Mouse (Mus musculus) hindbrain, embryonic 11.5 days (tissue): Measurements from ENCODE around the gene Slc24a1. TPM values are rescaled to one million over a fixed set of nuclear protein-coding genes. Genes with fewer than 3 reads are reported as not detected.

Experiments
- ATAC-seq: fragments of 200-750 bp; cut with Nextera tagmentation; 2 replicates; pipeline ENCODE4 v1.8.0; 2017; ENCODE audit warnings: mild to moderate bottlenecking, moderate TSS enrichment, moderate library complexity; ENCODE audit not compliant: low FRiP score
- DNase-seq: peaks from one replicate; pipeline ENCODE4 v3.0.0-alpha.2; 2015; ENCODE audit warnings: low spot score
- H3K27ac ChIP-seq: fragments of 300-500 bp; sonication (generic); 2 replicates; pipeline ENCODE4 v1.5.1; 2014; ENCODE audit warnings: mild to moderate bottlenecking, low read depth, low read length
- H3K27me3 ChIP-seq: fragments of 300-500 bp; sonication (generic); 2 replicates; pipeline ENCODE4 v1.6.1; 2014; ENCODE audit warnings: mild to moderate bottlenecking, low read length, moderate library complexity, mixed read lengths; ENCODE audit not compliant: control insufficient read depth, insufficient read depth
- H3K36me3 ChIP-seq: fragments of 300-500 bp; sonication (generic); 2 replicates; pipeline ENCODE4 v1.6.1; 2014; ENCODE audit warnings: mild to moderate bottlenecking, low read length, moderate library complexity, mixed read lengths; ENCODE audit not compliant: control insufficient read depth, insufficient read depth
- H3K4me1 ChIP-seq: fragments of 300-500 bp; sonication (generic); replicated peaks from 2 replicates; pipeline ENCODE4 v1.6.1; 2014; ENCODE audit warnings: low read length, mixed read lengths; ENCODE audit not compliant: control insufficient read depth, insufficient read depth
- H3K4me2 ChIP-seq: fragments of 300-500 bp; sonication (generic); replicated peaks from 2 replicates; pipeline ENCODE4 v1.6.1; 2014; ENCODE audit warnings: mild to moderate bottlenecking, low read depth, low read length
- H3K4me3 ChIP-seq: fragments of 300-500 bp; sonication (generic); 2 replicates; pipeline ENCODE4 v1.5.1; 2014; ENCODE audit warnings: low read depth, low read length
- H3K9ac ChIP-seq: fragments of 300-500 bp; sonication (generic); 2 replicates; pipeline ENCODE4 v1.6.1; 2014; ENCODE audit warnings: low read depth, low read length
- H3K9me3 ChIP-seq: fragments of 300-500 bp; sonication (generic); 2 replicates; pipeline ENCODE4 v1.6.1; 2016; ENCODE audit warnings: low read length; ENCODE audit not compliant: control insufficient read depth
- WGBS: fragments of 180-500 bp; shearing (Covaris S2); extraction: QIAGEN DNeasy Blood & Tissue Kit; methylation state at CpG from one replicate; pipeline ENCODE4 v1.1.7; 2014; 5-methylcytosine and 5-hydroxymethylcytosine counted together
- polyA plus RNA-seq: library from polyadenylated mRNA; unstranded; fragments of >200 nt; fragmentation: Nextera tagmentation; extraction: Ambion mirVana; gene quantifications from 2 replicates; pipeline ENCODE4 v1.2.1, GENCODE M21; 2014

The Slc24a1 gene
- polyA plus RNA-seq, 1 experiment from 2014 or later: 0.11 TPM

DNA sequence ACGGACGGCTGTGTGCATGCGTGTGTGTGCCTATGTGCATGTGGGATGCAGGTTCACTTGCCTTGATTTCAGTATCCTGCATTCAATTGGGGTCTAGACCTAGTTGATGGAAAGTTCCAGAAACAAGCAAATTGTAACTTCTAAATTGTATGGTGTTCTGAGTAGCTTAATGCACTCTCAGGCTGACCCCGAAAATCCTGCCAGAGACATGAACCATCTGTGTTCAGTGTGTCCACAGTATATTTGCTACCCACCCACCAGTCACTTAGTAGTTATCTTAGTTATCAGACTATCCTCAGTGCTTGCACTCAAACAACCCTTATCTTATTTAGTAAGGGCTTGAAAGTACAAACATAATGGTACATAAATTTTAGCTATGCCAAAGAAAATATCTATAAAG, 9.8 kb downstream of the Slc24a1 start:
- ATAC-seq: no peak
- Histone ChIP-seq H3K4me3 (no peak overlapping the region), H3K4me2 (no peak overlapping the region), H3K36me3 (no peaks in the 10 kb centered on the region), H3K27ac (no peak overlapping the region), H3K9me3 (no peaks in the 10 kb centered on the region), H3K27me3 (no peaks in the 10 kb centered on the region), H3K4me1 (no peaks in the 10 kb centered on the region), H3K9ac (no peak overlapping the region)
- no peak for DNase-seq
- WGBS: 92% methylated on average over 4 of the region's 4 CpGs

DNA sequence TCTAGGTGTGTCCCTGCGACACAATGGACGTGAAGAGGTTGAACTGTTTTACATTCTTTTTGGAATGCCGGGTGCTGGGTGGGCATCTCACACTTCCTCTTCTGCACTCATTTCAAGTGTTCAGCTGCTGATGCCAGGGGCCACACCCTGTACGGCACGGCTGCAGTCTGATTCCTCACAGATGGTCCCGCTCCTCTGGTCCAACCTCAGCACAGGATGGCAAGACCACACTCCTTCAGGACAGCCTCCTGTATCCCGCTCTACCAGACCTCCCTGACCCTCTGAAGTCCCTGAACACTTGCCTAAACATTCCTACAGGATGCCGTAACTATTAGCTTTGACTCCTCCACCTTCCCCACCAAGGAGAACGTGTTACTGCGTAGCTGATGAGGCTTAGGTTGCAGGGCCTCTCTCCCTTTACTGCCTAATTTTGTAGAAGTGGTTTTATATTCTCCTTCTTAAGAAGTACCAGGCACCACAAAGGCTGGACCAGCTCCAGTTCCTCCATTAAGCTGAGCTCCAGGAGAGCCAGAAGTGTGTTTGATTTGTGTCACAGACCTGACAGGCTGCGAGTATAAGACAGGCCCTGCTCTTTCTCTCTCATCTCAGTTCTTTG, 10.6 kb downstream of the Slc24a1 start:
- 87% methylated on average over 11 of the region's 11 CpGs for WGBS
- H3K4me1 ChIP-seq: no peaks in the 10 kb centered on the region
- ATAC-seq (no peak), DNase-seq (no peak)
- no peaks in the 10 kb centered on the region for H3K9me3 ChIP-seq
- H3K27me3 ChIP-seq: no peaks in the 10 kb centered on the region
- H3K4me2 ChIP-seq: no peak overlapping the region
- no peak overlapping the region for H3K27ac ChIP-seq
- H3K36me3 ChIP-seq: no peaks in the 10 kb centered on the region
- H3K9ac ChIP-seq: no peak overlapping the region
- no peak overlapping the region for H3K4me3 ChIP-seq

DNA sequence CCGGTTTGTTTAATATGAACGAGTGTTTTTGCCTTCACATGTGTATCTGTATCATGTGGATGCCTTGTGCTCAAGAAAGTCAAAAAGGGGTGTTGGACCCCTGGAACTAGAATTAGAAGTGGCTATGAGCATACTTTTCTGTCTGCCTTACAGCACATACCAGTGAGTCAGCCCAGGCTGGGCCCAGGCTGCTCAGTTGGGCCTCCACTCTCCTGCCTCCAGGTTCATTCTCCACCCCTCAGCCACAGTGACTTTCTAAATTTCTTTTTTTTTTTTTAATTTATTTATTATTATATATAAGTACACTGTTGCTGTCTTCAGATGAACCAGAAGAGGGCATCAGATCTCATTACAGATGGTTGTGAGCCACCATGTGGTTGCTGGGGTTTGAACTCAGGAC, 11.6 kb downstream of the Slc24a1 start:
- H3K4me3 ChIP-seq: no peak overlapping the region
- no peak overlapping the region for H3K27ac ChIP-seq
- H3K27me3 ChIP-seq: no peaks in the 10 kb centered on the region
- no peaks in the 10 kb centered on the region for H3K36me3 ChIP-seq
- no peaks in the 10 kb centered on the region for H3K4me1 ChIP-seq
- no peaks in the 10 kb centered on the region for H3K9me3 ChIP-seq
- H3K9ac ChIP-seq: no peak overlapping the region
- H3K4me2 ChIP-seq: no peak overlapping the region
- ATAC-seq: no peak
- no peak for DNase-seq
- WGBS: 82% methylated on average over 2 of the region's 2 CpGs

DNA sequence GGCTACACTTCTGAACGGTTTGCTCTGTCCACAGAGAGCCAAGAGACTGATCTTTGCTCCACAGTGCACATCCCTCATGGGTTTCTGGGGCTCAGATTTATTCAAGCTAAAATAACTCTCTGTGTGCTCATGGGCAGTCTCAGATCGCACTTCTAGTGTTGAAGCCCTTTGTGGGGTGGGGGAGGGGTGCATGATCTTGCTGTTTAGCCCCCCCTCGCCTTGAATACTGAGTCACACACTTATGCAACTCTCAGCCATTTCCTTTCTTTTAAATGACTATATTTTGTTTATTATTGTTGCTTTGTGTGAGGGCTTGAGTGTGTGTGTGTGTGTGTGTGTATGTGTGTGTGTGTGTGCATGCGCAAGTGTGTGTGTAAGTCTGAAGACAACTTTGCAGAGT, 12.1 kb downstream of the Slc24a1 start:
- ATAC-seq (no peak), DNase-seq (no peak)
- H3K9me3 ChIP-seq: no peaks in the 10 kb centered on the region

DNA sequence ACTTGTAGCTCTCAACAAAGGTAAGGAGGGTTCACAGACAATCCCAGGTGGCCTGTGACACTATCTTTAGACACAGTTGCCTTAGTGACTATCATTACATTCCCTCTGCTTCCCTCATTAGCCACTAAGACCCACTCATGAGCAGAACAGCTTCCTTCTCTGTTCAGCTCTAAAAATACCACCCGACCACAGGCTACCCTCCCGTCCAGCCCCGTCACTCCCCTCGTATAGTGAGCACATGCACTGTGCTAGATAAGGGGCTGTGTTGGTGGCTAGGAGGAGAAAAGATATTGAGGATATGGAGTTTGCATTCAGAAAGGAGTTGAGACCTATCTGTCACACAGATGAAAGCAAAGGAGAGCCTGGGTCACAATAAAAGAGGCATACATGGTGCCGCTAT, 12.9 kb downstream of the Slc24a1 start:
- H3K36me3 ChIP-seq: no peaks in the 10 kb centered on the region
- no peak overlapping the region for H3K4me2 ChIP-seq
- H3K4me1 ChIP-seq: no peaks in the 10 kb centered on the region
- no peak overlapping the region for H3K4me3 ChIP-seq
- 86% methylated on average over 5 of the region's 5 CpGs for WGBS
- DNase-seq (no peak), ATAC-seq (no peak)
- no peaks in the 10 kb centered on the region for H3K27me3 ChIP-seq
- H3K9me3 ChIP-seq: no peaks in the 10 kb centered on the region
- no peak overlapping the region for H3K27ac ChIP-seq
- no peak overlapping the region for H3K9ac ChIP-seq

More for the DNA sequence above, 12.1 kb downstream of the Slc24a1 start:
- no peaks in the 10 kb centered on the region for H3K36me3 ChIP-seq
- no peak overlapping the region for H3K9ac ChIP-seq
- H3K27me3 ChIP-seq: no peaks in the 10 kb centered on the region
- H3K4me1 ChIP-seq: no peaks in the 10 kb centered on the region
- 62% methylated on average over 4 of the region's 4 CpGs for WGBS
- H3K27ac ChIP-seq: no peak overlapping the region
- H3K4me3 ChIP-seq: no peak overlapping the region
- no peak overlapping the region for H3K4me2 ChIP-seq

DNA sequence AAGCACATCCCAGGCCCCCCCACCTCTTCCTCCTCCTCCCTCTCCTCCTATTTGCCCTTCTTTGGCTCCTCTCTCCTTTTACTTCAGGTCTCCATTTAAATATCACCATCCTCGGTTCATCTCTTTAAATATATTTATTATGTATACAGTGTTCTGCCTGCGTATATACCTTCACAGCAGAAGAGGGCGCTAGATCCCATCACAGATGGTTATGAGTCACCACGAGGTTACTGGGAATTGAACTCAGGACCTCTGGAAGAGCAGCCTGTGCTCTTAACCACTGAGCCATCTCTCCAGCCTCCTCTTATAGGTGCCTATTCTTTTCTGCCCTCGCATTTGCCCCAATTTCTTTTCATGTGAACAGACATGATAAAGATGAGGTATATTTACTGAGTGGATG, 13.9 kb downstream of the Slc24a1 start:
- H3K27ac ChIP-seq: no peak overlapping the region
- WGBS: 62% methylated on average over 5 of the region's 5 CpGs
- no peaks in the 10 kb centered on the region for H3K9me3 ChIP-seq
- no peaks in the 10 kb centered on the region for H3K27me3 ChIP-seq
- DNase-seq: no peak
- no peak for ATAC-seq
- H3K4me3 ChIP-seq: no peak overlapping the region
- H3K9ac ChIP-seq: no peak overlapping the region
- H3K36me3 ChIP-seq: no peaks in the 10 kb centered on the region
- no peak overlapping the region for H3K4me2 ChIP-seq
- H3K4me1 ChIP-seq: no peaks in the 10 kb centered on the region

DNA sequence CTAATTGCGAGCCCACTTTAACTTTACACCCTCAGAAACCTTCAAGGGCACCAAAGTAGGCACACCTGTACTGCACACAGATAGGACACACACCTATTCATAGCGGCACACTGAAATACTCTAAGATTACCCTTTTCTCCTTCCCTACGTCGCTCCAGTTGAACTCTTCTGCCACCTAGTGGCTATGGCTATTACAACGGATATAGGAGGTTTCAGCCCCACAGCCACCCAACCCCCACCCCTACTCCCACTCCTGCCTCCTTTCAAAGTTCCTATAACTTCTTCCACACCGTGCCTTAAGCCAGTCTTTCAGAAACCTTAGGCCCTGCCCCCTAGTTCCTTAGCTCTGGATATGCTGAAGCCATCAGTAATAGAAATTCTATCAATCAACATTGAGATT, 14.9 kb downstream of the Slc24a1 start:
- H3K27me3 ChIP-seq: no peaks in the 10 kb centered on the region
- no peak overlapping the region for H3K4me2 ChIP-seq
- no peak overlapping the region for H3K9ac ChIP-seq
- no peak overlapping the region for H3K27ac ChIP-seq
- H3K36me3 ChIP-seq: no peaks in the 10 kb centered on the region
- no peaks in the 10 kb centered on the region for H3K4me1 ChIP-seq
- no peak overlapping the region for H3K4me3 ChIP-seq
- DNase-seq (peak; percentile 81), ATAC-seq (no peak)
- H3K9me3 ChIP-seq: no peaks in the 10 kb centered on the region
- WGBS: 9% methylated on average over 6 of the region's 6 CpGs

DNA sequence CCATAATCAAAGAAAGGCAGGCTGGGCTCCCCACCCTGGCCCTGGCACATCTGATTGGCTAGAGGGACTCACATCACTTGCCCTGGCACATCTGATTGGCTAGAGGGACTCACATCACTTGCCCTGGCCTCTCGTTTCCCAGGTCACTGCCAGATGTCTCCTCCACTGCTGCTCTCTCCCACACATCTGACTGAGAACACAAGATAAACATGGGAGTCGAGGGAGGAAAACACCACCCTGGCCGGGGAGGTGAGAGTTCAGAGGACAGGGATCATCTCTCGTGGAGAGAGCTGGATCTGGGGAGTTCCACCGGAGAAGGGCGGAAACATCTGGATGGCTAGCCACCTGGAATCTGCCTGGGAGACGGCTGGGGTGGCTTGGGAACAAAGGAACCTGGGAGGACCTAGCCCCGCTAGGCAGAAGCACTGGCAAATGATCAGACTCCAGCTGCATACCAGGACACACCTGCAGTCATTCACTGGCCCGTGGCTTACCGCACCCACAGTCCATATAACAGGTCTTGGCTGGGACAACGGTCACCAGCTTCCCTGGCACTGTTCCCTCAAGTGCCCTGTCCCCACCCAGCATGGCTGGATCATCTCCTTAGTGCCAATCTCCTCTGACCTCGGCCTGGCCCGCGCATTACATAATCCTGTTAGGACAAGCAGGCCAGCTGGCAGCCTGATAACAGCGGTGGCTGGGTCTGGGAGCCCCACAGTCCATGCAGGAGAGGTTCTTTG, 17.2 kb downstream of the Slc24a1 start:
- Histone ChIP-seq H3K4me2 (no peak overlapping the region), H3K27me3 (no peaks in the 10 kb centered on the region), H3K27ac (no peak overlapping the region), H3K4me1 (no peaks in the 10 kb centered on the region), H3K9ac (no peak overlapping the region), H3K36me3 (no peaks in the 10 kb centered on the region), H3K4me3 (no peak overlapping the region), H3K9me3 (no peaks in the 10 kb centered on the region)
- ATAC-seq: 0 out of 2 replicates have a peak, but pooled peaks have one; percentile 35
- DNase-seq: peak; percentile 25
- WGBS: 63% methylated on average over 15 of the region's 15 CpGs
